Mouse (Mus musculus): ENCODE data around the gene Rfx5. TPM values are rescaled to one million over a fixed set of nuclear protein-coding genes. Genes with fewer than 3 reads are reported as not detected.
A peak's percentile ranks its signal among the peaks of the same experiment; 100 is the strongest.
"Not testable (repeated sequence)": the region's sequence is repeated elsewhere in the genome, so short reads cannot be mapped to it uniquely, and the experiment has no call there.

Rfx5 gene
- polyA plus RNA-seq, 1 experiment from 2014 or later = 10.8 TPM

DNA sequence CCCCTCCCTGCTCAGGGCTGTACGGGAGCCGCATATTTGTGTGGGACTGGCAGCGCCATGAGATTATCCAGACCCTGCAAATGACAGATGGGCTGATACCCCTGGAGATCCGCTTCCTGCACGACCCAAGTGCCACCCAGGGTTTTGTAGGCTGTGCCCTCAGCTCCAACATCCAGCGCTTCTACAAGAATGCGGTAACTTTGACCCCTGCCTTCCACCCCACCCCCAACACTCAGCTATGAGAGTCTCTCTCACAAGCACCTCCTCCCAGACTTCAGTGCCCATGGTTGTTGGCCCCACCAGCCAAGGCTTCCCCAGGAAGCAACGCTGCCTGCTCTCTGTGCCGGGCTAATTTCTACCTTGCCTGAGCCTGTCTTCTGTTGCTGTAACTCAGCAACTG, 13.8 kb upstream of the Rfx5 start:
- not testable (repeated sequence) for H3K4me3 ChIP-seq; H3K27me3 ChIP-seq; H3K4me2 ChIP-seq; H3K36me3 ChIP-seq; H3K9ac ChIP-seq; H3K4me1 ChIP-seq; H3K9me3 ChIP-seq; H3K27ac ChIP-seq; ATAC-seq (ENCODE audit: insufficient number of reproducible peaks, insufficient read depth, low FRiP score, low TSS enrichment, low read depth)
- 73% methylated on average over 9 of the region's 9 CpGs for WGBS

DNA sequence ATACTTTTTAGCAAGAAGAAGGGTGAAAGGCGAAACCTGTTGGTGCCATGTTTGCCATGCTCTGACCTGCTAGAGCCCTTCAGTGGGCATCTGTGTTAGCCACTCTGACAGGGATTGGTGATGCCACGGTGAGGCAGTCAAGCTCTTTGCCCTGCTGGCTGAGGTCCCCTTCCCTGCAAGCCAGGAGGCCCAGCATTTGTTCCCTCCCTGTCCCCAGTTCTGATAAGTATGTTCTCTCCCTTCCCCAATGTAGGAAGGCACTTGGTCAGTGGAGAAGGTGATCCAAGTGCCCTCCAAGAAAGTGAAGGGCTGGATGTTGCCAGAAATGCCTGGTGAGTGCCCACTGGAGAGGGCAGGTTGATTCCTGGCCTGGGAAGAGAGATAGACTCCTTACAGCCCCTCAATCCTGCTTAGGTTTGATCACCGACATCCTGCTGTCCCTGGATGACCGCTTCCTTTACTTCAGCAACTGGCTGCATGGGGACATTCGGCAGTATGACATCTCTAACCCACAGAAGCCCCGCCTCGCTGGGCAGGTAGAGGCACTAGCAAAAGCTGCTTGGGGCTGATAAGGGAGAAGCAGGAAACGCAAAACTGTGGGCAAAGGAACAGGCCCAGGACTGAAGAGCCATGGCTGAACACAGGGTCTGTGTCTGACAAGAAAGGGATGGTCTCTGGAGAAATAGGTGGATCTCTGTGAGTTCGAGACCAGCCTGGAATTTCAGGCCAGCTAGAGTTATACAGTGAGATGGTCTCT, 11.5 kb upstream of the Rfx5 start:
- WGBS = 77% methylated on average over 9 of the region's 9 CpGs
- not testable (repeated sequence) for H3K36me3 ChIP-seq

GRCm38 (mm10) chr3:94943706-94944105, 10.2 kb upstream of the Rfx5 start:
- H3K36me3 ChIP-seq; H3K27me3 ChIP-seq; H3K9ac ChIP-seq; H3K27ac ChIP-seq; ATAC-seq (ENCODE audit: insufficient number of reproducible peaks, insufficient read depth, low FRiP score, low TSS enrichment, low read depth); H3K4me2 ChIP-seq; H3K4me3 ChIP-seq; H3K4me1 ChIP-seq; H3K9me3 ChIP-seq: not testable (repeated sequence)
- WGBS = 26% methylated on average over 4 of the region's 4 CpGs

More for the DNA sequence above, 11.5 kb upstream of the Rfx5 start:
- not testable (repeated sequence) for H3K27ac ChIP-seq; H3K4me1 ChIP-seq; H3K4me2 ChIP-seq; H3K9me3 ChIP-seq; ATAC-seq (ENCODE audit: insufficient number of reproducible peaks, insufficient read depth, low FRiP score, low TSS enrichment, low read depth); H3K4me3 ChIP-seq; H3K27me3 ChIP-seq; H3K9ac ChIP-seq

DNA sequence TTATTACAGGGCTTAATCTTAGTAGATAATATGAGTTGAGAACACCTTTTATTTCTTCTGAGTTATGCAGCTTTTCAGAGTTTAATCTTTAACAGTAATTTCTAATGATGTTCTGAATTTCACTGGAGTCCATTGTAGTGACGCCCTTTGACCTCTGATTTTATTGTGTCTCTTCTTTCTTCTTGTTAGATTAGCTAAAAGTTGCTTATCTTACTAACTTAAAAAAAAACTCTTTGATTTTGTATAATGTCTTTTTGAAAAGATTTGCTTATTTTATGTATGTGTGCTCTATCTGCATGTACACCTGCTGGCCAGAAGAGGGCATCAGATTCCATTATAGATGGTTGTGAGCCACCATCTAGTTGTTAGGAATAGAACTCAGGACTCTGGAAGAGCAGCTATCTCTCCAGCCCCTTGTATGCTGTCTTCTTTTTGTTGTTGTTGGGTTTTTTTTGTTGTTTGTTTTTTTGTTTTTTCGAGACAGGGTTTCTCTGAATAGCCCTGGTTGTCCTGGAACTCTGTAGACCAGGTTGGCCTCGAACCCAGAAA, 5.7 kb upstream of the Rfx5 start:
- ATAC-seq (ENCODE audit: insufficient number of reproducible peaks, insufficient read depth, low FRiP score, low TSS enrichment, low read depth) = no peak
- H3K27ac ChIP-seq = no peak overlapping the region

DNA sequence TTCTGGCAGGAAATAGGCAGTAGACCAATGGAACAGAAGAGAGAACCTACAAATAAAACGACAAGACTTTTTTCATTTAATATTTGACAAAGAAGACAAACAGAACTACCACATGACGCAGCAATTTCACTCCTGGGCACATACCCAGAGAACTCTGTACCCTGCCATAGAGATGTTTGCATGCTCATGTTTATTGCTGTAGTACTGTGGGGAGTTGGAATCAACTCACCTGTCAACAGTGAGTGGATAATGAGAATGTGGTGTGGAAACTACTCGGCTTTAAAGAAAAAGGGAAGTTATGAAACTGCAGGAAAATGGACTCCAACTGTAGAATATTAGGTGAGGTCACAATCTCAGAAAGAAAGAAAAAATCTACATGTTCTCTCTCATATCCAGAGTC, 4.2 kb upstream of the Rfx5 start:
- no peaks in the 10 kb centered on the region for H3K9me3 ChIP-seq
- H3K36me3 ChIP-seq = no peaks in the 10 kb centered on the region
- ATAC-seq (ENCODE audit: insufficient number of reproducible peaks, insufficient read depth, low FRiP score, low TSS enrichment, low read depth) = no peak
- H3K4me1 ChIP-seq = peaks cover 6% of the 10 kb centered on the region
- no peak overlapping the region for H3K4me3 ChIP-seq
- H3K9ac ChIP-seq = no peak overlapping the region
- H3K27ac ChIP-seq = no peak overlapping the region
- WGBS = 83% methylated on average over 3 of the region's 3 CpGs
- H3K4me2 ChIP-seq = no peak overlapping the region
- H3K27me3 ChIP-seq = no peaks in the 10 kb centered on the region

More for the DNA sequence above, 5.7 kb upstream of the Rfx5 start:
- Histone ChIP-seq H3K36me3 (no peaks in the 10 kb centered on the region), H3K27me3 (no peaks in the 10 kb centered on the region), H3K4me2 (no peak overlapping the region), H3K9ac (no peak overlapping the region), H3K9me3 (no peaks in the 10 kb centered on the region), H3K4me3 (no peak overlapping the region), H3K4me1 (peaks cover 6% of the 10 kb centered on the region)
- WGBS = 72% methylated on average over 3 of the region's 3 CpGs

DNA sequence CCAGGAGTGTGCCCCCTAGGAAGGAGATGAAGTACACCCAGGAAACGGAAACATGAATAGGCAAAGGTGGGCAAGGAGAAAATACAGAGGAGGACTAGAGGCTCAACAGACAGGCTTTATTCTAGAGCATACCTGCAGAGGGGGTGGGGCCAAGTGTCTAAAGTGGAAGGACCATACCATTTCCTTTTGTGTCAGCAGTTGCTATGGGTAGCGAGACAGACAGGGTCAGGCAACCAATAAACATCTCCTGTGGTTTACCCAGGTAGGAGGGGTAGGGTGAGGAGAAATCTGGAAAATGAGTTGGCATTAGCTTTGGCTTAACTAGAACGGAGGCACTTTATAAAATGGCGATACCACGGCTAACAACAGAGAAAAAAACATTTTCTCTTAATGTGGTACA, 1.1 kb upstream of the Rfx5 start:
- peak overlapping the region; percentile 63 for H3K4me2 ChIP-seq
- peaks cover 20% of the 10 kb centered on the region for H3K4me1 ChIP-seq
- H3K9me3 ChIP-seq = no peaks in the 10 kb centered on the region
- H3K36me3 ChIP-seq = peaks cover 25% of the 10 kb centered on the region
- 0 out of 2 replicates have a peak overlapping the region, but pooled peaks have one; percentile 21 for H3K9ac ChIP-seq
- H3K27ac ChIP-seq = peak overlapping the region; percentile 95
- WGBS = 34% methylated on average over 5 of the region's 5 CpGs
- no peak for ATAC-seq (ENCODE audit: insufficient number of reproducible peaks, insufficient read depth, low FRiP score, low TSS enrichment, low read depth)
- no peaks in the 10 kb centered on the region for H3K27me3 ChIP-seq
- H3K4me3 ChIP-seq = peak overlapping the region; percentile 73

DNA sequence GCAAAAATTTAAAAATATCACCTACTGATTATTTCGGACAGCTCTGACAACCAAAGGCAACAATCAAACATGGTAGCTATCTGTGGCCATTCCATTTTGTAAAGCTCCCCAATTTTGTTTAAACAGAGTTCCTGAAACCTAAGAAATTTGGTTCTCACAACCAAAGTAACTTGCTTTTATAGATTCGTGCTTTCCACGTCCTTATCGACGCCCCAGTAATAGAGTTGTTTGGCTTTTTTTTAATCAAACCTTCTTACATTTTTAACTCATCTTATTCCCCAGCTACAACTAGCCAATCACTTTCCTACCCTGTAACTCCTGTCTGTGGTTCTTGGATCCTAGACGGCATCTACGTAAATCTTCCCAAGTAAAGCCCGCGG, 501 bp upstream of the Rfx5 start:
- WGBS = 9% methylated on average over 9 of the region's 9 CpGs
- Histone ChIP-seq H3K4me2 (peak overlapping the region; percentile 63), H3K27me3 (no peaks in the 10 kb centered on the region), H3K27ac (peak overlapping the region; percentile 95), H3K4me1 (peaks cover 20% of the 10 kb centered on the region), H3K36me3 (peaks cover 30% of the 10 kb centered on the region), H3K9ac (peak overlapping the region; percentile 91), H3K4me3 (peak overlapping the region; percentile 73), H3K9me3 (no peaks in the 10 kb centered on the region)
- ATAC-seq (ENCODE audit: insufficient number of reproducible peaks, insufficient read depth, low FRiP score, low TSS enrichment, low read depth) = no peak; the same call in 1 of the 2 replicates

- no peak for ATAC-seq (ENCODE audit: insufficient number of reproducible peaks, insufficient read depth, low FRiP score, low TSS enrichment, low read depth)
- H3K4me3 ChIP-seq = no peak overlapping the region
- peaks cover 42% of the 10 kb centered on the region for H3K36me3 ChIP-seq
- no peaks in the 10 kb centered on the region for H3K27me3 ChIP-seq
- no peak overlapping the region for H3K9ac ChIP-seq
- WGBS = 90% methylated on average over 8 of the region's 8 CpGs
- peaks cover 14% of the 10 kb centered on the region for H3K4me1 ChIP-seq
- H3K4me2 ChIP-seq = no peak overlapping the region
- H3K9me3 ChIP-seq = no peaks in the 10 kb centered on the region
- no peak overlapping the region for H3K27ac ChIP-seq
Measured at GRCm38 (mm10) chr3:94958295-94958694, 4.4 kb downstream of the Rfx5 start.

DNA sequence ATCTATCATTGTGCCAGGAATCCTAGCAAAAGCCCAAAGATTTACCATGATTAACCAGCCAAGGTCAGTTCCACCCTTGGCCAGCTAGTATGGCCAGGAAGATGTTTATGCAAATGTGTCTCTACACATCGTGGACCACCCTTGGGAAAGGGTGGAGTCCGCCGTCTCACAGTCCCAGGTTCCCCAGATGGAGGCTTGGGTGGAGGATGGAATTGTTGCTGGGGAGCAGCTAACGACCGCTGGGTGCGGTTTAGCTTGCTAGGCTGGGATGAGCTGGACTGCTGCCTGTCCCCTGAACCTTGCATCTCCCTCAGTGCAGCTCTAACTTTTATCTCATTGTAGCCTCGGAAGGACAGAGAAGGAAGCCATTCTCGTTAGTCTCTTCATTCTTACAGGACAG, 6.0 kb downstream of the Rfx5 start:
- ATAC-seq (ENCODE audit: insufficient number of reproducible peaks, insufficient read depth, low FRiP score, low TSS enrichment, low read depth) = no peak
- 61% methylated on average over 8 of the region's 8 CpGs for WGBS
- H3K9me3 ChIP-seq = no peaks in the 10 kb centered on the region

DNA sequence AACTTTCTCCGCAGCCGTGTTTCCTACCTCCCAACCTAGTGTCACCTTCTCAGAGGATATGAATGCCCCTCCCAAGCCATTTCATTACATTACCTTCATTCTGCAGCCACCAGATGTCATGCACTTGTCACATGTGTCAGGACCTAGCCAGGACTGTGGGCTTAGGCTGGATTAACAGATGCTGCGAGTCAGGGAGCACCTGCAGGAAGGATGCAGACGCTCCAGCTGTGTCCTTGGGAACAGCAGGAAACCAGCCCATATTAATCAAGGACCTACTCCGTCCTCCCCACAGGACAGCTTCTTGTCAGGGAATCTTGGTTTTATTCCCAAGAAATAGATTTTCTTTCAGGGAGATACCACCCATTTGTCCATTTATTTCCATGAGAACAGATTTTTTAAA, 6.4 kb downstream of the Rfx5 start:
- Histone ChIP-seq H3K9me3 (no peaks in the 10 kb centered on the region), H3K4me1 (peaks cover 7% of the 10 kb centered on the region), H3K9ac (no peak overlapping the region), H3K4me3 (no peak overlapping the region), H3K27ac (no peak overlapping the region), H3K27me3 (no peaks in the 10 kb centered on the region), H3K4me2 (no peak overlapping the region), H3K36me3 (peaks cover 42% of the 10 kb centered on the region)
- ATAC-seq (ENCODE audit: insufficient number of reproducible peaks, insufficient read depth, low FRiP score, low TSS enrichment, low read depth) = no peak
- 57% methylated on average over 5 of the region's 5 CpGs for WGBS

More for the DNA sequence above, 6.0 kb downstream of the Rfx5 start:
- Histone ChIP-seq H3K4me2 (no peak overlapping the region), H3K4me1 (peaks cover 12% of the 10 kb centered on the region), H3K27ac (no peak overlapping the region), H3K4me3 (no peak overlapping the region), H3K36me3 (peaks cover 42% of the 10 kb centered on the region), H3K9ac (no peak overlapping the region), H3K27me3 (no peaks in the 10 kb centered on the region)

GRCm38 (mm10) chr3:94964989-94965388, 11.1 kb downstream of the Rfx5 start:
- Histone ChIP-seq H3K4me1 (no peaks in the 10 kb centered on the region), H3K36me3 (no peaks in the 10 kb centered on the region), H3K4me2 (no peak overlapping the region), H3K9ac (no peak overlapping the region), H3K27ac (no peak overlapping the region), H3K9me3 (no peaks in the 10 kb centered on the region), H3K27me3 (no peaks in the 10 kb centered on the region), H3K4me3 (no peak overlapping the region)
- ATAC-seq (ENCODE audit: insufficient number of reproducible peaks, insufficient read depth, low FRiP score, low TSS enrichment, low read depth) = no peak
- 91% methylated on average over 1 of the region's 1 CpGs for WGBS

GRCm38 (mm10) chr3:94965878-94966277, 12.0 kb downstream of the Rfx5 start:
- H3K27ac ChIP-seq = no peak overlapping the region
- H3K9ac ChIP-seq = no peak overlapping the region
- no peak overlapping the region for H3K4me3 ChIP-seq
- no peak for ATAC-seq (ENCODE audit: insufficient number of reproducible peaks, insufficient read depth, low FRiP score, low TSS enrichment, low read depth)
- no peaks in the 10 kb centered on the region for H3K27me3 ChIP-seq
- no peak overlapping the region for H3K4me2 ChIP-seq
- WGBS = 92% methylated on average over 1 of the region's 1 CpGs
- H3K36me3 ChIP-seq = no peaks in the 10 kb centered on the region
- H3K4me1 ChIP-seq = no peaks in the 10 kb centered on the region
- H3K9me3 ChIP-seq = no peaks in the 10 kb centered on the region
